Mouse (Mus musculus) gastrocnemius, postnatal 10 days (tissue): ENCODE measurements around the gene Col26a1. TPM values are rescaled to one million over a fixed set of nuclear protein-coding genes. Genes with fewer than 3 reads are reported as not detected.
"Not testable (repeated sequence)": the region's sequence is repeated elsewhere in the genome, so short reads cannot be mapped to it uniquely, and the experiment has no call there.

Experiments
- DNase-seq: peaks from one replicate; pipeline ENCODE4 v3.0.0; 2021; ENCODE audit warnings: mixed read lengths
- total RNA-seq, 2 experiments: library from RNA; stranded (reverse); gene quantifications; 2 replicates each; pipeline ENCODE4 v1.2.3; 2021

Gene Col26a1
- total RNA-seq, 2 experiments from 2014 or later, result 24.4 to 28.0 TPM

DNA sequence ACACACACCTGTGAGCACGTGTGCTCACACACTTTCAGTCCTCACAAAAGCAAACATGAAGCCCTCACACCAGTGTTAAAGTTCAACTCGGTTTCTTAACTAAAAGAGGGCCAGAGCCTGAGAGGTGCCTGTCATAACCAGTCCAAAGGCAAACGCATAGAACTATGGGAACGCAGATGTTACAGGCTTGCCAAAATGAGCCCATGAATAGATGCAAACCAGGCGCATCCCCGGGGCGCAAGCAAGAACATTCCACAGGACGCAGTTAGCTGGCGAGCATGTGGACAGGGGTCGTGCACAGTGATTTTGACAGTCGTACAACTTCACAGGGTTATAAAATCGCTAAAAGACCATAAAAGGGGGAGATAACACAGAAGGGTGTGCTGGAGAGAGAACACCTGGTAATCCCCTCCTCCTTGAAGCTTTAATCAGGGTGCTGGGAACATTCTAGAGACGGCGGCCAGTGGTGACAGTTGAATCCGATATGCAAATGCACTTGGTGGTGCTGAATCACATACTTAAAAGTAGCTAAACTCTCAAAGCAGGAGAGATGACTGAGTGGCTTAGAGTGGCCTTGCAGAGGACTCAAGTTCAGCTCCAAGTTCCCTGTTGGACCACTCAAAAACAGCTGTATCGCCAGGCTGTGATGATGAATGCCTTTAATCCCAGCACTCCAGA is 76.5 kb downstream of the Col26a1 start:
- no peak for DNase-seq

DNA sequence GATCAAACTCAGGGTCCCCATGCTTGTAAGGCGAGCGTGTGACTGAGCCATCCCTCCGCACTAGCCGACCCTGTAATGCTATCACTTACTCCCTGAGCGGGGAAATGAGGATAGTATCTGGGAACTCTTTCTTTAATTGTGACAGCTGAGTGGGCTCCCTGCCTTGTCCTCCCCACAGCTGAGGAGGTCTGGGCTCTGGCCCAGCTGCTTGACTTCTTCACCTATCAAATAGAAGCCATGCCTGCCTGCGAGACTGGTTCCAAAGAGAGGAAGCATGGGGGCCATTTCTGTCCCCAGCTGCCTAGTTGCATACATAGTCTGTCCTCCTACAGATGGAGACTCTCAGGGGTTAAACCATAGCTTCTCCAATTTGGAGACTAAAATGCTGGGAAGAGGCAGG is 78.0 kb downstream of the Col26a1 start:
- DNase-seq, result no peak

DNA sequence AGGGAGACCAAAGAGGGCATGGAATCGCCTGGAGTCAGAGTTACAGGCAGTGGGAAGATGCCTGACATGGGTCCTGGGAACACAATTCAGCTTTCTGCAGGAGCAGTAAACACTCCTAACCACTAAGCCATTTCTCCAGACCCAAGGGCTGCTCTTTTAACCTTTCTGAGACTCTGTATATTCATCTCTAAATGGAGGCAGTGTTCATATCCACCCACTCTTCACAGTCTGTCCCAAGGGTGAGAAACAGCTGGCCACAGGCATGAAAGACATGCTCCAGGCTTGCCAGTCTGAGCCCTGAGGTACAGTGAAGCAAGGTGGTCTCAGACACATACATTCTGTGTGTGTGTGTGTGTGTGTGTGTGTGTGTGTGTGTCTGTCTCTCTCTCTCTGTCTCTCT is 78.8 kb downstream of the Col26a1 start:
- DNase-seq, result no peak

DNA sequence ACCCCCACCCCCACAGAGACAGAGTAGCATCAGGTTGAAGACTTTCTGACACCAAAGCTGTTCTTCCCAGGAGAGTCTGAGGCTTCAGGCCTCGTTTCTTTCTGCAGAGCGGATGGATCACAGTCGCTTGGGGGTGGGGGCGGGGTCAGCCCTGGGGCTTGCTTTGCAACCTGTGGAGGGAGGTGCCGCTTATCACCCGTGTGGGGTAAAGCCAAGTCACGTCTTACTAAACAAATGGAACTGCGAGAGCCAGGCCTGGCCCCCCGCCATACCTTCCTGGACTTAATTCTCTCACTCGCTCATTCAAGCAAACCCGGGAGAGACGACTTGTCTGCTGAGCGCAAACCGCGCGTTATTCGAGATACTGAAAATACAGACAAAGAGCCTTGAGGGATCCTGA is 80.3 kb downstream of the Col26a1 start:
- DNase-seq, result peak; percentile 57

DNA sequence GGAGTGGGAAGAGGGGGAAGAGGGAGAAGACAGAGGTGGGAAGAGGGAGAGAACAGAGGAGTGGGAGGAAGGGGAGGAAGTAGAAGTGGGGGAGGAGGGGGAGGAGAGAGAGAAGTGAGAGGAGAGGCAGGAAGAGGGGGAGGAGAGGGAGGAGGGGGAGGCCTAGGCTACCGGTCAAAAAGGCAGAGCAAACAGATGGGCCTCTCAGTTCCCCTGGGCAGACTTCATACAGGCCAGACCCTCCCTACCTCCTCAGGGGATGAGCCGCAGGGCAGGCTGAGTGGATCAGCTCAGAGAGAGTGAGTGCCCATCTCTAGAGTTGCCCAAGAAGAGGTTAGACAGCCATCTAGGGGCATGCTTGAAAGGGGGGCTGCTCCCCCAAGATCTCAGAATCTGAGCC is 86.1 kb downstream of the Col26a1 start:
- no peak for DNase-seq

DNA sequence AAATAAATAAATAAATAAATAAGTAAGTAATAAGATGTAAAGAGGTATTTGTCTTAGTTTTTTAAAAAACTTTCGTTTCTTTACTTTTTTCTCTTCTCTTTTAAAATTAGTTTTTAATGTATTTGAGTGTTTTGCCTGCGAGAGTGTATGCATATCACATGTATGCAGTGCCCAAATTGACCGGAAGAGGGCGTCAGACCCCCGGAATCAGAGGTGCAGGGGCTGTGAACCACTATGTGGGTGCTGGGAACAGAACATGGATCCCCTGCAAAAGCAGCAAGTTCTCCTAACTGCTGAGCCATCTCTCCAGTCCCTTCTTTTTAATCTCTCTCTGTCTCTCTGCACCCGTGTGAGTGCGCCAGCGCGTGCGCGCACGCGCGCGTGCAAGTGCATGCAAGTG is 89.2 kb downstream of the Col26a1 start:
- no peak for DNase-seq

DNA sequence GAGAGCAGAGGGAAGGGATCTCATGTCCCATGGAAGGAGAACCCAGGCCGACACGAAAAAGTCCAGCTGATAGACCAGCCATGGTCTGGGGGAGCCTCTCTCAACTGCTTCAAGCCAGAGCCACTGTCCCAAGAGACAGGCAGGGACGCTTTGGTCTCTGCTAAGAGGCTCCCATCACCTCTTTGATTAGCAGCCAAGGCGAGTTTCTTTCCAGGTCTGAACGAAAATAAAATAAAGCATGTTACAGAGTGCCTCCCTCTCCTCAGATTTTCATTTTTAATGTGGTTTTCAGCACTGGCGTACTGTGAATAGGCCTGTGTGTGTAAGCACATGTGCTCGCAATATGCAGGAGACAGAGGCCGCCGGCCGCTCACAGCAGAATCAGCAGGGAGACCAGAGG is 90.5 kb downstream of the Col26a1 start:
- no peak for DNase-seq

DNA sequence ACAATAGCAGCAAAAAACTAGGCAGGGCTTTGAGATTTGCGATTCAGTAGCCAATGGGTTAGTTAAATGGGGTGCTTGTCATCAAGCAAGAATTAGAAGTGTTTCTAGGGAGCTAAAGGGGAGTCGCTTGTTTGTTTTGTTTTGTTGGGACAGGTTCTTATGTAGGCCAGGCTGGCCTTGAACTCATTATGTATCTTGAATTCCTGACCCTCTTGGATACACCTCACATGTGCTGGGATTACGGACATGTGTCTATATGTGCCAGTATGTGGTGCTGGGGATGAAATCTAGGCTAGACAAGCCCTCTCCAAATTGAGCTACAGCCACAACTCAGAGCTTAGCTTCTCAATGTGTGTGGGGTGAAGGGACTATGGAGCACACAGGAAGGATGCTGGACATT is 91.8 kb downstream of the Col26a1 start:
- no peak for DNase-seq

DNA sequence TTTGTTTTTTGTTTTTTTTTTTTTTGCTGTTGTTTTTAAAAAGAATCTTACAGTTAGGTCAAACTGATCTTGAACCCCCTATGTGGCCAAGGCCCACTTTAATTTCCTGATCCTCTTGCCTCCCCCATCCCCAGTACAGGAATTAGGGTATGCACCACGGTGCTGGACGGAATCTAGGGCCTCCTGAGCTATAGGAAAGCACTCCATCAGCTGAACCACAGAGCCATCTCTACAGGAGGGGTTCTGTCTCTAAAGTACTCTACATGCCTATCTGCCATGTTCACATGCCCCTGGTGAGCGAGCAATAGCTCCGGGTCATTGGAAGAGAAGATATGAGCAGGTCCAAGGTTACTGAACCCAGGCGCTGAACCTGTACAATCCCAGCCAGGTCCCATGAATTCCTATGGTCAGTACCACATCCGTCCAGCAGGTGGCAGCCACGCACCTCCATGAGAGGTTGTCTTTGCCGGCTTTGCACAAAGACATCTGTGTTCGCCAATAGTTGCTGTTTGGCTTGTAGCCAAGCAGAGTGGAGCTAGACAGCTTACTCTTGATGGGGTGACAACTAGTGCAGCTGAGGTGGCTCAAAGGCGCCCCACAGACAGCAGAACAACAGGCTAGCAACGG is 92.3 kb downstream of the Col26a1 start:
- peak; percentile 93 for DNase-seq

DNA sequence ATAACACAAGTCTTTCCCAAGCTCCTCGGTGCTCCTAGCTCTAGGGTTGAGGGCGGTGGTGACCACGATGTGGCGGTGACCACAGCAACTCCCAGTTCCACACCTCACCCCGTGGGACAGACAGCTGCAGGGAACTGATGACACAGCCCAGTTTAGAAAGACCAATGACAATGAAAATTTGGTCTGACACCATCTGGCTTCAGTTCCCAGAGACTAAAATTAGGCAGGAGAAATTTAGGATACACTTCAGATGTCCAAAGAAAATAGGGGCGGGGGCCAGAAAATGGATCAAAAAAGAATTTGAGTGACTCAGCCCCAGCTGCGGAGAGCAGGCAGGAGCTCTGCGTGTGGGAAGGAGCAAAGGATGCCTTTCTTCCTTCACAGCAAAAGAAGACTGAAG is 98.5 kb downstream of the Col26a1 start:
- DNase-seq, result no peak

DNA sequence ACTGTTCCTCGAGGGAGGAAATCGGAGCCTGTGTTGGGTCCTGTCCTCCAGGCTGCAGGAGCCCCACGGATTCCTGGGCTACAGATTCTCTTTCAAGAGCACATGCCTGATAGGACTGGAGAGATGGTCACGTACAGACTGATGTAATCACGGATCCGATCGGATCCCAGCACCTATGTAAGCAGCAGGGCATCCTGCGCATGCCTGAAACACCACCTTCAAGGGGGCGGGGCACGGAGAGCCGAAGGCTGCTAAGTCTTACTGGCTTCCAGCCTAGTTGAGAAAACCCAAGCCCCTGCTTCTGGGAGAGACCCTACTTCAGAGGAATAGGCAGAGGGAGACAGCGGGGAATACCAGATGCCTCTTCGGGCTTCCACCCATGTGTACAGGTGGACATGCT is 100.4 kb downstream of the Col26a1 start:
- DNase-seq, result no peak

DNA sequence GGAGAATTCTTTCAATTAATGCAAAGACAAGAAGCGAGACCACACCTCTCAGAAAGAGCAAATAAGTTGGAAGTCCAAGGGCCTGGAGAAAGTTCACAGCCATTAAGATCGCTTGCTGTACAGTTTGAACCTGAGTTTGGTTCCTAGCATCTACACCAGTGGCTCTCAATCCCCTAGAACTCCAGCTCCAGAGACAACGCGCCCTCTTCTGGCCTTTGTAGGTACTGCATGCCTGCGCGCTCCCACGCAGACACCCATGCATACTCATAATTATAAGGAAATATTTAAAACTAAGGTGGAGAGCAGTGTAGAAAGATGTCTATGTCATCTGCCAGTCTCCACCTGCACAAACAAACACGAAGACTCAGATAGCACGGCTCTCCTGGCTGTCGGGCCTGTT is 102.5 kb downstream of the Col26a1 start:
- DNase-seq, result peak; percentile 54

DNA sequence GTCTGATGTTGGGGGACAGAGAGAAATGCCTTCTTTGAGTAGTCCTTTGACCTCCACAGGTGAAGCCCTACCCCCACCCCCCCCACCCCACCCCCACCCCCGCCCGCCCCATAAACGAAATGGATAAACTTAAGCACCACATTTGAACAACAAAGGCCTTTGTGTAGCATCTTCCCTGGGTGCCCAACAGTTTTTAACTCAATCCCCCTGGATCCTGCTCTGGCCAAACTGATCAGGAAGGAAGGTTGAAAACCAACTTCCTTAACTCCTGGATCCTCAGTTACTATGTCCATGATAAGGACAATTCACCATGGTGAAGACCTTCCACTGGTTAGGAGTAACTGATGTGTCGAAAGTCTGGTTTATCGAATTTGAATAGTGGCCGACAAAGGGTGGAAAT is 103.1 kb downstream of the Col26a1 start:
- DNase-seq, result no peak

DNA sequence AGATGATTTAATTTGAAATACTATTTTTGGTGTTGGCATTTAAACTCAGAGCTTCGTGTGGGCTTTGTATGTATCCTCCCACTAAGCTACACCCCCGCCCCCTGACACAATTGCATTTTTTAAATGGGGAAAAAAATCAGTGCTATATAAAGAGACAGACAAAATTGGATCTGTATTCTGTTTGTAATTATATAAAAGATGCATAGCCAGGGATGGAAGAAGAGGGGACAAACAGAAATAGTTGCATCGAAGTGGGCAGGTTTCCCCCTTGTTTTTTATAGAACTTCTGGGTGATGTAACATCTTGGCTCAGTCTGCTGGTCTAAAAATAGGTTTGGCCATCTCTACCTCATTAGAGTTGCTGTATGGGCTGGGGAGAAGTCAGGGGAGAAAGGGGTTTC is 107.5 kb downstream of the Col26a1 start:
- DNase-seq, result no peak

DNA sequence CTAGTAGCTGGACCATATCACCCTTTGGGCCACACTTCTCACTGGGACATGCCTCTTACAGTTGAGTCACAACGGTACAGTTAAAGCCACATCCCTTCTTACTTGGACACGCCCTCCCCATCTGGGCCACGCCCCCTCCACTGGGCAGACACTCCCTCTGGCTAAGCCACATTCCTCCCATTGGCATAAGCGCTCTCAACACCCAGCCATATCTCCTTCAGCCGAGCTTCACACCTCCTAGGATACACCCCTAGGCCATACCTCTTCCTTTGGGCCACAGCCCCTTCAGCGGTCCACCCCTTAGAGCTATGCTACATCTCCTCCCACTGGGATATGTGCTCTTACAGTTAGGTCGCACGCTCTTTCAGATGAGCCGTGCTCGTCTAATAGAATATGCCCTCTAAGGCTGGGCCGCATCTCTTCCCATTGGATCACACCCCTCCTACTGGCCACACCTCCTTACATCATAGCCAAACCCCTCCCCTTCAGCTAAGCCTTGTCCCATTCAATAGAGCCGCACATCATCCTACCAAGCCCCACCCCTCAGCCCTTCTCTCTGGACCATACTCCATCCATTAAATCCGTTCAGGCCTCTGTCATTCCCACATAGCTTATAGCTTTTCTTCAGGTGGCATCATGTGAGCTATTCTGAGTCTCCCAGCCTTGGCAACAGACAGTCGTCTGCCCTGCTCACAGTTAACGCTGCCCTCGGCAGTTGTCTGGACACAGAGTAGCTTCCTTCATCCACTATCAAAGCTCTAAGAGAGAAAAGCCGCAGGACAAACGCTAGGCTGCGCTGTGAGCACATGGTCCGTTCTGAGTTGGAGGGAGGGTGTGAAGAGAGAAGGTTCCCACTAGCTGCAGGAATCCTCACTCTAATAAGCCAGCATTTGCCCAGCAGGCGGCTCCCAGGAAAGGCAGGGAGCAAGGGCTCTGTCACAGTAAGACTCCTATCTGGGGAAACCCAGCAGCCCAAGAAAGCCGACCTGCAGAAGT is 109.7 kb downstream of the Col26a1 start:
- no peak for DNase-seq

DNA sequence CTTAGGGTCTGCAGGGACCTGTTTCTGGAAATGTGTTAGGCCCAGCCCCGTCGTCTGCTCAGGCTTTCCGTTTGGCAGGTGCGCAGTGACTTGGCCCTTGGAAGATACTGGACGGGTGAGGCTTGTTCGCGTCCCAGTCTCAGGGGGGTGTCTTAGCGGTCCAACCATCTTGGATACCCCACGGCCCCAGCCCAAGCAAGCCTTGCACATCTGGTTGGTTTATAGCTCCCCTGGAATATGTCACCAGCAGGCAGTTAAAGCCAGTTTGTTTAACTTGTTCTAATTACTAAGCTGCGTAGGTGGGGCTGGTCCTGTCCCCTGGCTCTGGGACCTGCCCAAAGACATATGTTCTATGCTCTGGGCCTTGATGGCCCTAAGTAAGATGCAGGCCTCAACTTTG is 111.9 kb downstream of the Col26a1 start:
- DNase-seq, result no peak

DNA sequence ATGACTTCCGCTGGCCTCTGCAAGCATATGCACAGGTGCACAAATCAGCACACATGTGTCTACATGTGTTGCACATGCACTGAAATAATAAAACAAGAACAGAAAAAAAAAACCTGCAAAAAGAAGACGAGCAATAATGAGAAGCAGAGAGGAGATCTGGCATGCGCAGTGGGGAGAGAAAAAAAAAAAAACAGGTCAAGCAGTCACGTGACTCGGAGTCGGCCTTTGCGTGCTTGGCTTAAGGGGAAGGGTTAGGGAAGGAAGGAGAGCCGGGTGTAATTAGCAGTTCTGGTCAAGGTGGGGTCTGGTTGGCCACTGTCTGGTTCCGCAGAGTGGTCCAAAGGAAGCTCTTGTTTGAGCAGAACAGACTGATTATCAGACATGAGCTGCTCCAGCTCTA is 115.7 kb downstream of the Col26a1 start:
- no peak for DNase-seq

DNA sequence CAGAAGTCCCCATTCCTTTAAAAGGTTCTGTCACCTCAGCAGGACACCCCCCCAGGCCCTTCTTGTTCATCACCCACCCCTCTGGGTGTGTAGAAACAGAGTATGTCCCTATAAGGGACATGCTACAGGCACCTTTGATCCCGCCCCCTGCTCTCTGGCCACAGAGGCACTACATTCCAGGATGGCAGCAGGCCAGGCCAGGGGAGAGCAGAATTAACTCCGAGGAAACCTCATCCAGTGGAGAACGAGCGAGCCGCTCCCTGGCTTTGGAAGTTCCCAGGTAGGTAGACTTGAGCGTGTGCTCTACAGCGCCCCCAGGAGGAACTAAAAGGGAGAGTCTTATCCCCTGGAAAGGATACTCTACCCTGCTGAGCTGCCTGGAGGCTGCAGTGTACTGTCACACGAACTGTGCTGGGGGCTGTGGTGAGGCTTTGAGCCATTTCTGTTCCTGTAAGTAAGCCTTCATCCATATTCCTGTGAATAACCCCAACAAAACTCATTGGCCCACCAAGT is 118.8 kb downstream of the Col26a1 start:
- DNase-seq, result peak; percentile 18

DNA sequence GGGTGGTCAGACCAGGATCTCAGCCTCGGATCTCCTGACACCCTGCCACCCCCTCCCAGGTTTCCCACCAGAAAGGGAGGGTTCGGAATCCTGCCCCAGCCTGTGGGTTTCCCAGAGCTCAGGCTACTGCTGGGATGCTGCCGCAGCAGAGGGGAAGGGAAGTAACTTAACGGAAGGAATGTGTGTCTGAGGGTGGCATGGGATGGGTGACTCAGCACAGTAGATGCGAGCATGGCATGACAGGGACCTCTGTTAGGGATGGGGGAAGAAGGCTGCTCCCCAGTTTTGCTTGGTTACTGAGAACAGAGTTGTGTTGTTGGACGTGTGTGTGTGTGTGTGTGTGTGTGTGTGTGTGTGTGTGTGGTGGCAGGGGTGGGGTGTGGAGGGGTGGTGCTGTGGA is 122.7 kb downstream of the Col26a1 start:
- no peak for DNase-seq

DNA sequence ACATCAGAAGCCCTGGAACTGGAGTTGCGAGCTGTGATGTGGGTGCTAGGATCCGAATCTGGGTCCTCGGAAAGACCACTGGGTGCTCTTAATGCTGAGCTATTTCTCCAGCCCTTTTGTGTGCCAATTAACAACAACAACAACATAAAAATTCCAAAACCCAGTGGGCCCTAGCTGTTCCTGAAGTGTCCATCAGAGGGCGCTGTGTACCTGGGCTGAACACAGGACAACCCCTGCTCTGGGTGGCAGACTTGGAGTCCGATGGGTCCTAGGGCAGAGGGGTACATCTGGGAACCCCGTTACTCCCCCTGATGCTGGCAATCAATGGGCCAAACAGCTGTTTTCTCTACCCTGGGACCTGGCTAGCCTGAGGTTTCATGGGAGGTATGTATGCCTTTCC is 123.2 kb downstream of the Col26a1 start:
- no peak for DNase-seq

DNA sequence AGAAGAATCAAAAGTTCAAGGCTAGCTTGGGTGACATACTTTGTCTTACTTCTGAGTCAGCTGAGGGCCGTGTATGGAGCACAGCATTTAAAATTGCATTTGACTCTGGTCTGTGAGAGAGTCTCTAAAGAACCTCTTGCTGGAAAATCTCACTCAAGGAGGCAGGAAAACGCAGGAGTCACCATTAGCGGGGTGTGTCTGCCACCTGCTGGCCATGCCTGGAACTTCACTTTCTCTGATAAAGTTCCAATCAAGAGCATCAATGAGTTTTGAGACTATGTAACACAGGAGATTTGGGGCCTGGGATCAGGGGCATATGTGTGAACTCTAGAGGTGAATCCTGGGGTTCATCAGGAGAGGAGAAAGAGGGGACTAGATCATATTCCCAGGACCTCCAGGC is 127.3 kb downstream of the Col26a1 start:
- peak; percentile 74 for DNase-seq

DNA sequence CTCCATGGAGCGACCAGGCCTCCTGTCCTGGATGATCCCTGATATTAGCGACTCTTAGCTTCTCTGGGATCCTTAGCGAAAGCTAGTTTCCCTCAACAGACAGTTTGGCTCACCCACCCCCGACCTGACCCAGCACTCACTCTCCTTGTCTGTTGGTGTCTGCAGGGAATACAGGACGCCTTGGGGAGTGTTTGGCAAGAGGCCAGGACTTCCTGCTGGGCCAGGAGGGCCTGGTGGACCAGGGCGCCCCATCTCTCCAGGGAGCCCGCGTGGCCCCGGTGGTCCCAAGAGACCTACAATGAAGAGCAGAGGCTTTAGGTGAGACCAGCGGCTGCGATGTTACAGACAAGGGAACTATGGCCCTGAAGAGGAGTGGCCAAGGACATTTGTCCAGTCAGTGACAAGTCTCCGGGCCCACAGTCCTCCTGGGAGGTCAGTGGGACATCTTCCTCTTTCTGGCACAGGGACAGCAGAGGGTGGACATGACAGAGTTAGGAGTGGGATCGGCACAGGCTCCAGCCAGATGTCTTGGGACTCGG is 128.9 kb downstream of the Col26a1 start:
- peak; percentile 26 for DNase-seq

DNA sequence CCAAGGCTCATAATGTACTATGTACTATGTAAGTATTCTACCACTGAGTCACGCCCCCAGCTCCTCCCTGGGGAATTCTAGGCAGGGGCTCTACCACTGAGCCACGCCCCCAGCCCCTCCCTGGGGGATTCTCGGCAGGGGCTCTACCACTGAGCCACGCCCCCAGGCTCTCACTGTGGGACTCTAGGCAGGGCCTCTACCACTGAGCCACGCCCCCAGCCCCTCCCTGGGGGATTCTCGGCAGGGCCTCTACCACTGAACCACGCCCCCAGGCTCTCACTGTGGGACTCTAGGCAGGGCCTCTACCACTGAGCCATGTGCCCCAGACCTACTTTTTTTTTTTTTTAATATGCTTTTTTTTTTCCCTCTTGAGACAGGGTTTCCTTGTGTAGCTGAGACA is 129.8 kb downstream of the Col26a1 start:
- DNase-seq, result not testable (repeated sequence)
